Mouse (Mus musculus) adrenal gland, postnatal 10 days (tissue): ENCODE results near the gene Fbxw4. TPM values are rescaled to one million over a fixed set of nuclear protein-coding genes. Genes with fewer than 3 reads are reported as not detected.
"Not testable (repeated sequence)": the region's sequence is repeated elsewhere in the genome, so short reads cannot be mapped to it uniquely, and the experiment has no call there.

Experiments
- DNase-seq: peaks from one replicate; pipeline ENCODE4 v3.0.0; 2021; ENCODE audit warnings: mixed read lengths
- total RNA-seq, 2 experiments: library from RNA; stranded (reverse); gene quantifications; 2 replicates each; pipeline ENCODE4 v1.2.3; 2021

Gene Fbxw4
- total RNA-seq, 2 experiments from 2014 or later: 33.8 to 37.1 TPM

DNA sequence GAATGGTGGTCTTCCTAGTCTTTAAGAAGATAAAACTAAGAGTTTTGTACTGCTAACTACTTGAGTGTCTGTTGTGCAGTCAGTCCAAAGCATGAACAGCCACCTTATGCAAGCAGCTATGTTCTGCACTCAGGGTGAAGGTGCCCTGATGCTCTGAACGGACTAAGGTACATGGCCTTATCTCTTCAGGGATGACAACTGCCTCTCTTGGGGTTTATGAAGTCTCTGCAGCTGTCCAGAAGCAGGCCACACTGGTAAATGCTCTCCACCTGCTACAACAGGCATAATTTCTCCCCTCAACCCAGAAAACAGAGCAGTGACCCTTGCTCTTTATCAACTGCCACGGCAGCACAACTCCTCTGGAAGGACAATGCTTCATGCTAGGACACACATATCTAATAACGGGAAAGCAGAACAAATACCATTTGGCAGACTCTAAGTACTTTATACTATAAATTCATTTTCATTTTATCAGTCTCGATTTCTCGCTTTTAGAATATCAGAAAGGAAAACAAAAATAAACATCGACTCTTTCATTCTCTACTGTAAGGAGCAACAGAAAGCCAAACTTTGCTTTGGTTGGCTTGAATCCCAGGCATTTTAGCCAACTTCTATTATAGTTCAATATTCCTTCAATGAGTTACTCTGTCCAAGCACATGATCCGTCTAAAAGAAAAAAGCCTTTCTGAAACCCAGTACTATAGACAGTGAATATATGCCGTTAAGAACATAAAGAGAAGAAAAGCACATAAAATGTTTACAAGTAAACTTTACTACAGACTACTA lies 3.1 kb downstream of the Fbxw4 start:
- DNase-seq: peak; percentile 24

DNA sequence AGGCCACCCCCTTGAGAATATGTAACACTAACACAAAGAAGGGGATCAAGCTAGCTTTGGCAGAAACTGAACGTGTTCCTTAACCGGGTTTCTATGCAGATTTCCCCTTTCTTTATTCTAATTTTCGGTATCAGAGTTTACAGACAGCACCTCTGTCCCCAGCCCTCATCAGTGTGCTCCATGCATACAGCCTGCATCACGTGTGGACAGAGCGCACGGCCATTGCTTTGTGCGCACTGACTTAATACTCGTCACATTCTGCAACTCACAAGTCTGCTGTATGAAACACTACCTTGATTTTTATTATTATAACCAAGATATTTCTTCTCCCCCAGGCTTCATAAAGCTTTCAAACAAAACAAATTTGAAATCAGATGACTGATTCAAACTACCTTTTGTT lies 4.2 kb downstream of the Fbxw4 start:
- DNase-seq: no peak

GRCm38 (mm10) chr19:45653986-45654385 lies 6.1 kb downstream of the Fbxw4 start:
- no peak for DNase-seq

DNA sequence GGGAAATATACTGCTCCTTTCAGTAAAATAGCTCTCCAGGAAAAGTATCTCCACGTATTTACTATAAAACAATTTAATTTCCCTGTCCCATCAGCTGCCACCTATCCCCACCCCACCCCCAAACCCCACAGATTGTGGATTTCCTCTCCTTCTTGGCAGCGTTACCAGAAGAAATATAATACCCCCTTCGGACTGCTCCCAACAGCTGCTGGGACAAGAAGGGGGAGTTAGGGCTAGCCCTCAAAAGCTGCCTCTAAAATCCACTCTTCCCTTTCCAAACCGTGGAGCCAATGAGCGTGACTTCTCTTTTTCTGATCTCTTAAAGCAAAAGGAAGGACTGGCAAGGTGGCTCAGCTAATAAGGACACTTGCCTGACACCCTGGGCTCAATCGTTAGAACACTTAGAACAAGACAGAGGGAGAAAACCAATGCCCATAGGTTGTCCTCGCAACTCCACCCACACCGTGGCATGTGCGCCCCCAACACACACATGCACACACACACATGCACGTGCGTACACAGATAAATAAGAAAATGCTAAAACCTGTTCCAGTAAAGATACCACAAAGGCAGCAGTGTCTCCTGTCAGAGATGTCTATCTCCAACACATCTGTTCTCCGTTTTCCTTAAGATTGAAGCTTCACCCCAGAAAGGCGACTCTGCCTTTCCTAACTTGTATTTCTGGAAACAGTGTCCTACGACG lies 7.7 kb downstream of the Fbxw4 start:
- DNase-seq: no peak

GRCm38 (mm10) chr19:45651524-45651923 lies 8.6 kb downstream of the Fbxw4 start:
- DNase-seq: no peak

DNA sequence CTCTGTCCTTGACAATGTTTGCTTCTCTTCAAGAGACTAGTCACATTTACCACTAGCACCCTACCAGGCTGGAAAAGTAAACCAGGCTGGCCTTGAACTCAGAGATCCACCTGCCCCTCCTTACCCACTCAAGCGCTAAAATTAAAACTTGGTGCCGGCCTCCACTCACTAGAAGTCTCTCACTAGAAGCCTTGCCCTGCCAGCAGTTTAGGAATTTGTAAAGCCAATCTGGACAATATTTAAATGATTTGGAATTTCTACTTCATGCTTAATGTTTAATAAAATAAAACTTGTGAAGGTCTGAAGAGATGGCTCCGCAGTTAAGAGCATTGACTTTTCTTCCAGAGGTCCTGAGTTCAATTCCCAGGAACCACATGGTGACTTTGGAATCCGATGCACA lies 10.3 kb downstream of the Fbxw4 start:
- no peak for DNase-seq

- DNase-seq: not testable (repeated sequence)
Measured at GRCm38 (mm10) chr19:45648469-45648868, 11.6 kb downstream of the Fbxw4 start.

- DNase-seq: no peak
Measured at GRCm38 (mm10) chr19:45646866-45647265, 13.2 kb downstream of the Fbxw4 start.

DNA sequence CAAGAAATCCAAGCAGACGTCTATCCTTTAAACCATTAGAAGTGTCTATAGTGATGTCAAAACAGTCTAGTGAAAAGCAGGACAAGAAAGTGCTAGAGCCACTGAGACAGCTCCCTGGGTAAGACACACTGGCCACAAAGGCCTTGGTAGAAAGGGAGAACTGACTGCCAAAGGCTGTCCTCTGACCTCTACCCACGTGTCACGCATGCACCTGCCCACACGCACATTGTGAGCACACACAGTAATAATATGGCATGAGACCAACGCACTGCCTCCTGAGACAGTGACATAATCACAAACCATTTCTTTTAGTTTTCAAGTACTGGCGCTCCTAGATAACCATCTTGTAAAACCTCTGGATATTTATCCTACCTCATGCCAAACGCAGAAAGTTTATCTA lies 19.4 kb downstream of the Fbxw4 start:
- DNase-seq: peak; percentile 51

DNA sequence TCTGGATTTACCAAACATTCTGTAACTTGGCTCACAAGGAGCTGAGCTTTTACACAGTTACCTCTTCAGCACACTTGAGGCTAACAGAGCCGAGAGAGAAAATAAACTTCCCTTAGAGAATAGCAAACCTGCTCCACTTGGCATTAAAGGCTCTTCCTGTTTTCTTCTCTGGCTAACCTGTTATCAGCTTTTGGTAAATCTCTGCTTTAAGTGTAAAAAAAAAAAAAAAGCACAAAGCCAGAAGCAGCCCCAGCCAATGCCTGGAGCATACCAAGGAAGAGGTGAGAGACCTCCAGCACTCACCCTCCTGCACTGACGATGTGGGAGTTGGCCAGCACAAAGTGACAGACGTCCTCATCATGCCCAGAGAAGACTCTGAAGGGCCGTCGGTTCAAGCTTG lies 24.2 kb downstream of the Fbxw4 start:
- no peak for DNase-seq

- no peak for DNase-seq
Measured at GRCm38 (mm10) chr19:45631584-45631983, 28.5 kb downstream of the Fbxw4 start.

DNA sequence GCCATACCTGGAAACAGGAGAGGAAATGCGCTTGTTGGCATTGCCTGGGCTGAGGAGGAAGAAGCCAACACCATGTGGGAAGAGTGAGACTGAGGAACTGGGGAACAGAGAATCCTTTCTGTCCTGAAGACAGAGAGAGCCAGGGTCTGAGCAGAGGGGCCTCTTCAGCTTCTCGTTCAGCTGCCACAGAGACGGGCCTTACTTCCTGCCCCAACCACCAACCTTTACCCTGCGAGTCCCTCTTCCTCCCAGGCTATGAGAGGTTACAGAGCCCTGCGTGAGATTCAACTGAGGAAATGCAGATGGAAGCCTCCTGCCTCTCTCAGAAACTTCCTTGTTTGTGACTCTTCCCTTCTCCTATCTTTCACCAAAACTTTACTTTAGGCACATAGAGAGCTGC lies 29.2 kb downstream of the Fbxw4 start:
- no peak for DNase-seq

- no peak for DNase-seq
Measured at GRCm38 (mm10) chr19:45629219-45629618, 30.9 kb downstream of the Fbxw4 start.

GRCm38 (mm10) chr19:45628649-45629048 lies 31.5 kb downstream of the Fbxw4 start:
- DNase-seq: no peak

DNA sequence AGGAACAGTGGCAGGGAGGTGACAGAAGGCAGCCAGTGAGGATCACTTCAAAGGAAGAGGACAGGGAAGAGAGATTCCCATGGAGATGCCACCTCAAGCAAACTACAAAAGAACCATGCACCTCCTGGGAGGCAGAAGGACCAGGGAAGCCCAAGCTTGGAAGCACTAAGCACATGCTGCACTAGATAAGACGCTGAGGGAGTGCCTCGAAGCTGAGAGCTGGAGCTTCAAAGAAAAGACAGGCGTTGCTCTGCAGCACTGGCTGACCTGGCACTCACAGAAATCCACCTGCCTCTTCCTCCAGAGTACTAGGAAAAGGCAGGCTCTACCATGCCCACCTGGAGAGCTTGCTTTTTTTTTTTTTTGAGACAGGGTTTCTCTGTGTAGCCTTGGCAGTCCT lies 33.1 kb downstream of the Fbxw4 start:
- DNase-seq: no peak

GRCm38 (mm10) chr19:45623710-45624109 lies 36.4 kb downstream of the Fbxw4 start:
- DNase-seq: no peak

DNA sequence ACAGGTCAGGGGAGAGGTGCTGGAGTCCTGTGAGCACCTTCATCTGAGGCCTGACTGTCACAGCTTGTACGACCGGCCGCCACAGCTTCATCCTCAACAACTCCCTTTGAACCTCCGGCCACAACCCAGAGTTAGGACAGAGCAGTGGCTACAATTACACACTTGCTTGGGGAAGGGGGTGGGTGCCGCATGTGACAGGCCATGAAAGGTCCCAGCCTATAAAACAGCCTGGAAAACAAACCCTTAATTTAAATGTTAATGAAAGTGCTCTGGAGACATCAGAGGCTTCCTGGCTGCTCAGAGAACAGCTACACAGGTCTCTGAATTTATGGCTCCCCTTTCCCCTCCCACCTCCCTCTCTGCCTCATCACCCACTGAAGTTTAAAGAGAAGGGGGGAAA lies 38.0 kb downstream of the Fbxw4 start:
- DNase-seq: no peak

DNA sequence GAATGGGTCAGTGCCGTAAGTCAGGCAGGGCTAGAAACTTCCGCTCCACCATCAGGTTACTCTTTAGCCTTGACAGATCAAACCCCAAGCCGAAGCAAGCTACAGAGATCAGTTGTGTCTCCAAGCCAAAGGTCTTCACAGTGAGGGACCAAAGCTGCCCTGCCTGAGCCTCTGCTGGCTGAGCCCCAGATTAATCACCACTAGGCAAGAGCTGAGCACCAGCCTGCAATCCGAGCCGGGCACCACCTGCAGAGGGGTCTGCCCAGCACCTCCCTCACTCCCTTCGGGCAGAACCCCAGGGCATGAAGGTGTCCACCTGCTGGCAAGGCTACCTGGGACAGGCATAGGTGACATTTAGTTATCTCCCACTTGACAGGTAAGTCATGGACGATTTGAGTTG lies 39.1 kb downstream of the Fbxw4 start:
- DNase-seq: no peak

GRCm38 (mm10) chr19:45619744-45620501 lies 40.2 kb downstream of the Fbxw4 start:
- DNase-seq: no peak

DNA sequence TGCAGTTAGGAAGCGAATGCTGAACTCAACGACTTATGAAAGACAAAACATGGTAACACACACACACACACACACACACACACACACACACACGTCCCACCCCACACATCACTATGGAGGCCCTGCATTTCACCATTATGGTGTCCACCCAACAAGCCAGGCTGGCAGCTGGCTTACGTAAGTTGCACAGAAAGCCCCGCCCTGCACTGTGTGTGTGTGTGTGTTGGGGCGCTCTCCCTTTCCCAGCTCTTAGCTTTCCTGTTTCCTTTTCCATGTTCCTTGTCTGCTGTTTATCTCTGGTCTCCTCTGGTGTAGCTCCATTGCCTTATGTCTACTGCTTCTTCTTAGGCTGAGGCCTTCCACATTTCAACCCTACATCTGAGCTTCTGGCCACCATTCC lies 41.9 kb downstream of the Fbxw4 start:
- no peak for DNase-seq

GRCm38 (mm10) chr19:45616735-45617134 lies 43.4 kb downstream of the Fbxw4 start:
- no peak for DNase-seq

DNA sequence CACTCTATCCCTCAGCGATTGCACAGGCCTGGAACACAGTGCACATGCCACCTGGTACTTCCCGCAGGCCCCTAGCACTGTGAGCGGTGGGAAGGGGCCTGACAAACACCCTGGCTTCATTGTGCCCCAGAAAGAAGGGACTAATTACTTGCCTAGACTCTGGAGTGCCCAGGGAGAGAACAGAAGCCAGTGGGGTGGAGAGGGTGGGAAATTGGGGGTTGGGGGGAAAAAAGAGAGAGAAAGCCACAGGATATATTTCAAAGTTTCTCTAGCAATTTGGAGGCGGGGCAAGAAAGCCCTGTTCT lies 43.9 kb downstream of the Fbxw4 start:
- DNase-seq: no peak
